Mouse (Mus musculus) layer of hippocampus, adult 11-12 months (tissue): ENCODE data around the gene Olfr115.

Experiments used
- DNase-seq: peaks from one replicate; pipeline ENCODE4 v3.0.0; 2022; ENCODE audit warnings: low spot score

The Olfr115 gene

GRCm38 (mm10) chr17:37627009-37627408 is at the start of gene Olfr115, which contains the start of gene Olfr116:
TSS of gene Olfr115 (minus strand) at chr17:37627109.
TSS of gene Olfr116 (minus strand) at chr17:37627199.
- no peak for DNase-seq

- DNase-seq, result no peak
Measured at GRCm38 (mm10) chr17:37666688-37667087, 39.8 kb upstream of the Olfr115 start, which contains the start of gene Olfr118. TSS of gene Olfr118 (plus strand) at chr17:37666988.

GRCm38 (mm10) chr17:37663682-37664081 is 36.8 kb upstream of the Olfr115 start, which contains the start of gene Olfr117:
TSS of gene Olfr117 (minus strand) at chr17:37663782.
- DNase-seq, result no peak

GRCm38 (mm10) chr17:37592643-37593042 is 34.3 kb downstream of the Olfr115 start, which contains the start of gene Olfr114:
TSS of gene Olfr114 (minus strand) at chr17:37592743.
- no peak for DNase-seq

GRCm38 (mm10) chr17:37577563-37577962 is 49.3 kb downstream of the Olfr115 start, which contains the start of gene Olfr113:
TSS of gene Olfr113 (minus strand) at chr17:37577663.
- DNase-seq, result no peak

- no peak for DNase-seq
Measured at GRCm38 (mm10) chr17:37569351-37569750, 57.6 kb downstream of the Olfr115 start, which contains the start of gene Olfr112. TSS of gene Olfr112 (minus strand) at chr17:37569451.
